Mouse (Mus musculus): ENCODE measurements around the gene Sat2. TPM values are rescaled to one million over a fixed set of nuclear protein-coding genes. Genes with fewer than 3 reads are reported as not detected.

The Sat2 gene
- polyA plus RNA-seq, 1 experiment, result 3.8 TPM

DNA sequence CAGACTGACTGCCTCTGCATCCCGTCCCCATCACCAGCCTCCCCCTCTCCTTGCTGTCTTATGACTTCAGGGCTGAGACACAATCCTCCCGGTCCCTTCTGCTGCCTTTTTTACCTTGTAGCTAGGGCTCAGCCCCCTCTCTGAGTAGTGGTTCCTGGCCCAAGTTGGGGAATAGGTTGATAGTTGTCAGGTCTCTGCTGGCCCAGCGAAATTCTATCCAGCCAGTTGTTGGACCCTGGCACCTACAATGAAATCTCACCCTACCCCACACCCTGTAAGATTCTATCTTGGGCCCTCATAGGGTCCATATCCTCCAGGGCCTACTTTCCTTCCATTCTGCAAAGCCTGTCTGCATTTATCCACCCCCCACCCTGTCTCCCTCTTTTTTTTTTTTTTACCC is 30.4 kb upstream of the Sat2 start:
- Histone ChIP-seq H3ac (ENCODE audit: control insufficient read depth, insufficient read length, low read depth) (no peak overlapping the region), H3K4me3 (ENCODE audit: insufficient read depth, poor library complexity, severe bottlenecking) (no peak overlapping the region), H3K79me2 (ENCODE audit: control insufficient read depth, insufficient read depth) (peaks cover 13% of the 10 kb centered on the region), H3K36me3 (ENCODE audit: control insufficient read depth, insufficient read depth) (peaks cover 75% of the 10 kb centered on the region), H3K79me3 (ENCODE audit: low read depth) (peaks cover 4% of the 10 kb centered on the region), H3K27me3 (ENCODE audit: control insufficient read depth, insufficient read depth, insufficient read length) (no peaks in the 10 kb centered on the region)
- TF ChIP-seq MYOG (IDR thresholded peaks at IDR 0.05; ENCODE audit: control insufficient read depth, extremely low read depth, insufficient read length) (no peak), MAX (IDR thresholded peaks at IDR 0.05) (no peak), CTCF (IDR thresholded peaks at IDR 0.05; ENCODE audit: control insufficient read depth, insufficient read depth, insufficient read length) (no peak), FOSL1 (IDR thresholded peaks at IDR 0.05; ENCODE audit: insufficient read depth, low read length, poor library complexity, severe bottlenecking) (no peak), MYOD1 (IDR thresholded peaks at IDR 0.05; ENCODE audit: control insufficient read depth, insufficient read length, low read depth) (no peak), USF1 (IDR thresholded peaks at IDR 0.05; ENCODE audit: low read depth) (no peak), CEBPB (IDR thresholded peaks at IDR 0.05; ENCODE audit: low read depth) (no peak)

DNA sequence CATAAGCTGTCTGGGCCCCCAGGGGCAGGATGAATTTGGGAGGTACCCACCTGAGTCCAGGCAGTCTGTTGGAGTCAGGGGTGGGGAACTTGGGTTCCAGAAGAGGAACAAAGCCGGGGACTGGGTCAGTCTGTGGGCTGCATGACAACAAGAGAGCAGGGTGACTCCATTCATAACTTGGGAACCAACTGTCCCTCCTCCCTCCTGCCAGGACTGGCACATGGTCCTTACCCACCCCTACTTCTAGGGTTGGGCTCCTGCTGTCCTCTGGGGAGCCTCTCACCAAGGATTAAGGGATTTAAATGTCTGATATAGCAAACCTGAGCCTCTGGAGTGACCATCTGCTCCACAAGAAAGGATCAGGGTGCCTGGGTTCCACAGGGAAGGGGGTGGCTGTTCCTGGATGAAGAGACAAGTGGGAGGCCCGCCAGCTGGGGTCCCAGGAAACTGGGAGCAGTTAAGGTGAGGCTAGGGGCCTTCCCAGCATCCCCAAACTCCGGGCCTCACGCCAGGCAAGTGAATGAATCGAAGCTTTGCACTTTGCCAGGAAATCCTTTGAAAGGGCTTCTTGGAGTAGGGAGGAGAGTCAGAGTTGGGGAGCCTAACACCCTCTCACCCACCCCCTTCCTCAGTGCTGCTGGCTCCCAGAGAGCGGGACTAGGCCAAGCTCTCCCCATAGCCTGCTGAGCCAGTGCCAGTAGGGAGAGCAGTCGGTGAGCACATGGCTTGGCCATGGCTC is 29.8 kb upstream of the Sat2 start:
- Histone ChIP-seq H3ac (ENCODE audit: control insufficient read depth, insufficient read length, low read depth) (no peak overlapping the region), H3K4me3 (ENCODE audit: insufficient read depth, poor library complexity, severe bottlenecking) (no peak overlapping the region), H3K79me2 (ENCODE audit: control insufficient read depth, insufficient read depth) (peaks cover 6% of the 10 kb centered on the region), H3K36me3 (ENCODE audit: control insufficient read depth, insufficient read depth) (peaks cover 70% of the 10 kb centered on the region), H3K79me3 (ENCODE audit: low read depth) (no peaks in the 10 kb centered on the region), H3K27me3 (ENCODE audit: control insufficient read depth, insufficient read depth, insufficient read length) (no peaks in the 10 kb centered on the region)
- no peak for TF ChIP-seq MYOG (IDR thresholded peaks at IDR 0.05; ENCODE audit: control insufficient read depth, extremely low read depth, insufficient read length)

DNA sequence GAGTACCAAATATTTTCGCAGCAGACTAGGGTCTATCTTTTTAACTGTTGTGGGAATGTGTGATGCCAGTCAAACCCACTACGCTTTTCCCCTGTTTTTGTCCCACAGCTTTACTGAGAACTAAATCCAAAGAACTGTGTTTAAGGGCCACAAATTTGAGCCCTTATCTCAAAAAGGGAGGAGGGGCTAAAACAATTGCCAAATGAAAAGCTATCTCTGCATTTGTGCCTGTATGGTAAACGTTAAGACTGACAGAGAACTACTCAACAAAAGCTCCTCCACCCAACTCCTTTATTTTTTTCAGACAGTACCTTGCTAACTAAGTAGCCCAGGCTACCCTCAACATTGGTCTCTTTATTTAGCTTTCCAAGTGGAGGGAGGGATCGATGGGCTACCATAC is 29.0 kb upstream of the Sat2 start:
- Histone ChIP-seq H3K4me3 (ENCODE audit: insufficient read depth, poor library complexity, severe bottlenecking) (no peak overlapping the region), H3K36me3 (ENCODE audit: control insufficient read depth, insufficient read depth) (peaks cover 62% of the 10 kb centered on the region)

DNA sequence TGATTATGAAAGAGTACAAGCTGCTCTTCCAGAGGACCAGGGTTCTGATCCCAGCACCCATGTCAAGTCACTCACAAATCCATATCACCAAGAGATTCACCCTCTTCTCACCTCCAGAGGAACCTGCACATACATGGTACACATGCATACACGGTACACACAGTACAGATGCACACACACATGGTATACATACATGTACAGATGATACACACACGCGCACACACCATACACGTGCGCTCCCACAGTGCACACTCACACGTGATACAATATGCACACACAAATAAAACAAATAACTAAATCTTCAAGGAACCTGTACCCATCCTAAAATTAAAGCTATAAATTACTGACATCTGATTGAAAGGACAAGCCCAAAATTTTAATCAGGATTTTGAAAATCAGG is 27.0 kb upstream of the Sat2 start:
- H3K36me3 ChIP-seq (ENCODE audit: control insufficient read depth, insufficient read depth), result peaks cover 42% of the 10 kb centered on the region

More for the DNA sequence above, 29.0 kb upstream of the Sat2 start:
- TF ChIP-seq MYOD1 (IDR thresholded peaks at IDR 0.05; ENCODE audit: control insufficient read depth, insufficient read length, low read depth), result no peak
- no peak for TF ChIP-seq MAX (IDR thresholded peaks at IDR 0.05)
- no peak for TF ChIP-seq CEBPB (IDR thresholded peaks at IDR 0.05; ENCODE audit: low read depth)
- no peak for TF ChIP-seq FOSL1 (IDR thresholded peaks at IDR 0.05; ENCODE audit: insufficient read depth, low read length, poor library complexity, severe bottlenecking)
- TF ChIP-seq USF1 (IDR thresholded peaks at IDR 0.05; ENCODE audit: low read depth), result no peak
- no peak for TF ChIP-seq MYOG (IDR thresholded peaks at IDR 0.05; ENCODE audit: control insufficient read depth, extremely low read depth, insufficient read length)
- TF ChIP-seq CTCF (IDR thresholded peaks at IDR 0.05; ENCODE audit: control insufficient read depth, insufficient read depth, insufficient read length), result no peak
- Histone ChIP-seq H3K79me3 (ENCODE audit: low read depth) (no peaks in the 10 kb centered on the region), H3K79me2 (ENCODE audit: control insufficient read depth, insufficient read depth) (no peaks in the 10 kb centered on the region), H3ac (ENCODE audit: control insufficient read depth, insufficient read length, low read depth) (no peak overlapping the region), H3K27me3 (ENCODE audit: control insufficient read depth, insufficient read depth, insufficient read length) (no peaks in the 10 kb centered on the region)

DNA sequence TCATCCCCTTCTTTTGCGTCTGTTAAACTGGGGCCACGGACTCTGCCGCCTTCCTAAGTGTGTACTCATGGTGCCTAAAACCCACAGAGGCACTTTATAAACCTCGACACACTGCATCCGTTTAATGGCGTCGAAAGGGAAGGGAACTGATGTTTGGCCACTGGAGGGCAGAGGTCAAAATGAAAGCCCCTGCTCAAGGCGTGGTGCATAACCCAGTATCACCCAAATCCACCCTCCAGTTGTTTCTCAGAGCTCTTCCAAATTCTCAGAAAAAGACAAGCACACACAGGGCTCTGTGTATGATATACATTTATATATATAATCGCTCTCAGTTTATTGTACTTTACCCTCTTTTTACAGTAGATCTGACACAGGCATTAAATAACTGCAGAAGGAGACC is 22.4 kb upstream of the Sat2 start:
- Histone ChIP-seq H3K79me3 (ENCODE audit: low read depth) (no peaks in the 10 kb centered on the region), H3K36me3 (ENCODE audit: control insufficient read depth, insufficient read depth) (no peaks in the 10 kb centered on the region), H3ac (ENCODE audit: control insufficient read depth, insufficient read length, low read depth) (no peak overlapping the region), H3K27me3 (ENCODE audit: control insufficient read depth, insufficient read depth, insufficient read length) (peaks cover 14% of the 10 kb centered on the region), H3K79me2 (ENCODE audit: control insufficient read depth, insufficient read depth) (no peaks in the 10 kb centered on the region), H3K4me3 (ENCODE audit: insufficient read depth, poor library complexity, severe bottlenecking) (no peak overlapping the region)
- TF ChIP-seq MYOD1 (IDR thresholded peaks at IDR 0.05; ENCODE audit: control insufficient read depth, insufficient read length, low read depth) (no peak), FOSL1 (IDR thresholded peaks at IDR 0.05; ENCODE audit: insufficient read depth, low read length, poor library complexity, severe bottlenecking) (no peak), MAX (IDR thresholded peaks at IDR 0.05) (no peak), USF1 (IDR thresholded peaks at IDR 0.05; ENCODE audit: low read depth) (no peak), CTCF (IDR thresholded peaks at IDR 0.05; ENCODE audit: control insufficient read depth, insufficient read depth, insufficient read length) (no peak), MYOG (IDR thresholded peaks at IDR 0.05; ENCODE audit: control insufficient read depth, extremely low read depth, insufficient read length) (no peak), CEBPB (IDR thresholded peaks at IDR 0.05; ENCODE audit: low read depth) (no peak)

More for the DNA sequence above, 27.0 kb upstream of the Sat2 start:
- H3ac ChIP-seq (ENCODE audit: control insufficient read depth, insufficient read length, low read depth), result no peak overlapping the region
- no peaks in the 10 kb centered on the region for H3K79me3 ChIP-seq (ENCODE audit: low read depth)
- TF ChIP-seq MYOD1 (IDR thresholded peaks at IDR 0.05; ENCODE audit: control insufficient read depth, insufficient read length, low read depth) (no peak), USF1 (IDR thresholded peaks at IDR 0.05; ENCODE audit: low read depth) (no peak), MAX (IDR thresholded peaks at IDR 0.05) (no peak), FOSL1 (IDR thresholded peaks at IDR 0.05; ENCODE audit: insufficient read depth, low read length, poor library complexity, severe bottlenecking) (no peak), CTCF (IDR thresholded peaks at IDR 0.05; ENCODE audit: control insufficient read depth, insufficient read depth, insufficient read length) (no peak), CEBPB (IDR thresholded peaks at IDR 0.05; ENCODE audit: low read depth) (no peak), MYOG (IDR thresholded peaks at IDR 0.05; ENCODE audit: control insufficient read depth, extremely low read depth, insufficient read length) (no peak)
- no peaks in the 10 kb centered on the region for H3K79me2 ChIP-seq (ENCODE audit: control insufficient read depth, insufficient read depth)
- H3K4me3 ChIP-seq (ENCODE audit: insufficient read depth, poor library complexity, severe bottlenecking), result no peak overlapping the region
- no peaks in the 10 kb centered on the region for H3K27me3 ChIP-seq (ENCODE audit: control insufficient read depth, insufficient read depth, insufficient read length)

DNA sequence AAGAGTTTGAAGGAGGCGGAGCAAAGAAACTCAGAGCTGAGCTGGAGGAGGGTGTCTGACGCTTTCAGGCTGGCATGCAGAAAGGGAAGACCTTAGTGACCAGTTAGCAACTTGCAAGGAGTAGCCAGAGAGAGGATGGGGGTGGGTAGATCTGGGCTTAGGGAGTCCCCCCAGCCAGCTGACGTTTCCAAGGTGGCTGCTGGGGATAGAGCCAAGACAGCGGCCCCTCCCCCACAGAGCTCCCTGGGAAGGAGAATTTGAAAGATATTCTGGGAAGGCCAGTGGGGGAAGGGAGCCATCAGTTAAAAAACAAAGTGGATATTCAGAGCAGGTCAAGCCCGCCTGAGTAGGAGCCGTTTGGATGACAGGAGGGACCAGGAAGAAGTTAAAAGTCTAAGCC is 21.7 kb upstream of the Sat2 start:
- H3K4me3 ChIP-seq (ENCODE audit: insufficient read depth, poor library complexity, severe bottlenecking), result no peak overlapping the region
- H3K79me3 ChIP-seq (ENCODE audit: low read depth), result no peaks in the 10 kb centered on the region
- H3K27me3 ChIP-seq (ENCODE audit: control insufficient read depth, insufficient read depth, insufficient read length), result peaks cover 21% of the 10 kb centered on the region
- H3ac ChIP-seq (ENCODE audit: control insufficient read depth, insufficient read length, low read depth), result no peak overlapping the region
- H3K79me2 ChIP-seq (ENCODE audit: control insufficient read depth, insufficient read depth), result no peaks in the 10 kb centered on the region
- H3K36me3 ChIP-seq (ENCODE audit: control insufficient read depth, insufficient read depth), result no peaks in the 10 kb centered on the region
- TF ChIP-seq MYOD1 (IDR thresholded peaks at IDR 0.05; ENCODE audit: control insufficient read depth, insufficient read length, low read depth), result no peak
- no peak for TF ChIP-seq MAX (IDR thresholded peaks at IDR 0.05)
- no peak for TF ChIP-seq CTCF (IDR thresholded peaks at IDR 0.05; ENCODE audit: control insufficient read depth, insufficient read depth, insufficient read length)
- no peak for TF ChIP-seq CEBPB (IDR thresholded peaks at IDR 0.05; ENCODE audit: low read depth)
- TF ChIP-seq MYOG (IDR thresholded peaks at IDR 0.05; ENCODE audit: control insufficient read depth, extremely low read depth, insufficient read length), result no peak
